Mouse (Mus musculus) lung, adult 2 months (tissue): ENCODE data around the gene Plce1.

Experiments
- CTCF ChIP-seq: fragments of 200-500 bp; IDR thresholded peaks from 2 replicates; pipeline ENCODE4 v1.5.1; 2011; ENCODE audit warnings: mild to moderate bottlenecking, low read length, control low read depth; ENCODE audit not compliant: insufficient read depth
- POLR2A ChIP-seq: fragments of 200-500 bp; IDR thresholded peaks from 2 replicates; pipeline ENCODE4 v1.6.1; 2011; ENCODE audit warnings: low read depth, mild to moderate bottlenecking, control low read depth, low read length, borderline replicate concordance; ENCODE audit errors: extremely low read depth

DNA sequence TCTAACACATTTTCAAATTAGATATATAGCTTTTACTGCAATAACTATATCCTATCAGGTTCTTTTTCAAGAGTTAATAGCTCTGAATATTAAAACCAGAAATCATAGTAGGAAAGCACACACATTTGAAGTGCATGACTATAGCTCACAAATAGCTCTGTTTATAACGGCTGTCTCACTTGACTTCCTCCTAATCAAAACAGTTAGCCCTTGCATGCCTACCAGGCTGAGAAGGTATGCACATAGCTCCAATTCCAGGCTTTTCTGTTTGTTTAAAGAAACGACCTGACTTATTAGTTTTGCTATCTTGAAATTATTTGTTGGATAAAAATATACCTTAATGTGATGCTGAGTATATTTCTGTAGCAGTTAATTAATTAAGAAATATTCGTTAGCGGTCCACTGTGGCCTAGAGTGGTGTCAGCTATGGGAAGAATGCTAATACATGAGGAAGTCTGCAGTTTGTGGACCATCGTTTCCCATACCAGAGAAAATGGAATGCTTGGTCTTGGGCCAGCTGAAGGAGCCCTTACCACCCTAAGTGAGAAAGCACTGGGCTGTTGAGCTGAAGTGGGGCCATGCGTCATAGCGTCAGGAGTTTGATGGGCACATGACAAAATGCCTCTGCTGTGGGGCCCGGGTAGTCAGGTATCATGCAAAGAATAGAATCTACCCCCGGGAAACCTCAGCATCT, 146.3 kb downstream of the Plce1 start:
- no peak for TF ChIP-seq POLR2A
- TF ChIP-seq CTCF = no peak
